Mouse (Mus musculus): ENCODE measurements around the gene Pik3r1. TPM values are rescaled to one million over a fixed set of nuclear protein-coding genes. Genes with fewer than 3 reads are reported as not detected.

Pik3r1 gene
- total and polyA plus RNA-seq, 2 experiments from 2014 or later = 16.3 to 31.6 TPM

- H3K27ac ChIP-seq (ENCODE audit: low read depth) = peak overlapping the region; percentile 56
- WGBS = 80% methylated on average over 12 of the region's 12 CpGs
Observed at GRCm38 (mm10) chr13:101713429-101714088, 54.5 kb downstream of the Pik3r1 start.

GRCm38 (mm10) chr13:101712720-101713428 lies 55.1 kb downstream of the Pik3r1 start:
- no peak for TF ChIP-seq CTCF (IDR thresholded peaks at IDR 0.05; ENCODE audit: low read depth)
- no peak for TF ChIP-seq EP300 (IDR thresholded peaks at IDR 0.05; ENCODE audit: low read depth)
- Histone ChIP-seq H3K27me3 (ENCODE audit: control insufficient read depth, insufficient read depth, low read length) (no peaks in the 10 kb centered on the region), H3K4me1 (ENCODE audit: control insufficient read depth, insufficient read depth) (peaks cover 13% of the 10 kb centered on the region; the same call in 1 of the 2 replicates), H3K4me2 (ENCODE audit: low read depth, low read length) (peak overlapping the region; percentile 10; the same call in 1 of the 2 replicates), H3K36me3 (replicated peaks; ENCODE audit: control insufficient read depth, insufficient read depth, low read length) (peaks cover 14% of the 10 kb centered on the region), H3K4me3 (ENCODE audit: low read depth, low read length) (no peak overlapping the region), H3K9me3 (replicated peaks; ENCODE audit: control insufficient read depth, low read length) (no peaks in the 10 kb centered on the region), H3K9ac (replicated peaks; ENCODE audit: low read depth, low read length) (no peak overlapping the region), H3K27ac (ENCODE audit: low read depth) (peak overlapping the region; percentile 56)
- no peak for DNase-seq (ENCODE audit: low spot score)
- WGBS = 64% methylated on average over 9 of the region's 9 CpGs
- no peak for ATAC-seq (ENCODE audit: insufficient read depth, low read depth)

More at GRCm38 (mm10) chr13:101713429-101714088, 54.5 kb downstream of the Pik3r1 start:
- DNase-seq (ENCODE audit: low spot score) = no peak
- H3K4me3 ChIP-seq (ENCODE audit: low read depth, low read length) = no peak overlapping the region
- H3K9ac ChIP-seq (replicated peaks; ENCODE audit: low read depth, low read length) = no peak overlapping the region
- peaks cover 8% of the 10 kb centered on the region for H3K36me3 ChIP-seq (replicated peaks; ENCODE audit: control insufficient read depth, insufficient read depth, low read length)
- no peak for ATAC-seq (ENCODE audit: insufficient read depth, low read depth)
- peak overlapping the region; percentile 10; the same call in 1 of the 2 replicates for H3K4me2 ChIP-seq (ENCODE audit: low read depth, low read length)
- H3K4me1 ChIP-seq (ENCODE audit: control insufficient read depth, insufficient read depth) = peaks cover 20% of the 10 kb centered on the region; the same call in 1 of the 2 replicates
- no peaks in the 10 kb centered on the region for H3K27me3 ChIP-seq (ENCODE audit: control insufficient read depth, insufficient read depth, low read length)
- TF ChIP-seq CTCF (IDR thresholded peaks at IDR 0.05; ENCODE audit: low read depth) (no peak), EP300 (IDR thresholded peaks at IDR 0.05; ENCODE audit: low read depth) (no peak)
- H3K9me3 ChIP-seq (replicated peaks; ENCODE audit: control insufficient read depth, low read length) = no peaks in the 10 kb centered on the region

GRCm38 (mm10) chr13:101712099-101712498 lies 55.9 kb downstream of the Pik3r1 start:
- H3K27ac ChIP-seq (ENCODE audit: low read depth) = no peak overlapping the region
- H3K36me3 ChIP-seq (replicated peaks; ENCODE audit: control insufficient read depth, insufficient read depth, low read length) = peaks cover 22% of the 10 kb centered on the region
- H3K9me3 ChIP-seq (replicated peaks; ENCODE audit: control insufficient read depth, low read length) = no peaks in the 10 kb centered on the region
- H3K4me3 ChIP-seq (ENCODE audit: low read depth, low read length) = no peak overlapping the region
- no peak overlapping the region for H3K9ac ChIP-seq (replicated peaks; ENCODE audit: low read depth, low read length)
- H3K27me3 ChIP-seq (ENCODE audit: control insufficient read depth, insufficient read depth, low read length) = no peaks in the 10 kb centered on the region
- H3K4me2 ChIP-seq (ENCODE audit: low read depth, low read length) = no peak overlapping the region
- peaks cover 13% of the 10 kb centered on the region; the same call in 1 of the 2 replicates for H3K4me1 ChIP-seq (ENCODE audit: control insufficient read depth, insufficient read depth)
- 69% methylated on average over 9 of the region's 9 CpGs for WGBS
- ATAC-seq (ENCODE audit: insufficient read depth, low read depth) (no peak), DNase-seq (ENCODE audit: low spot score) (no peak)
- TF ChIP-seq CTCF (IDR thresholded peaks at IDR 0.05; ENCODE audit: low read depth) (no peak), EP300 (IDR thresholded peaks at IDR 0.05; ENCODE audit: low read depth) (no peak)

- TF ChIP-seq EP300 (IDR thresholded peaks at IDR 0.05; ENCODE audit: low read depth) (no peak), CTCF (IDR thresholded peaks at IDR 0.05; ENCODE audit: low read depth) (no peak)
- ATAC-seq (ENCODE audit: insufficient read depth, low read depth) = no peak
- WGBS = 54% methylated on average over 2 of the region's 2 CpGs
Observed at GRCm38 (mm10) chr13:101711301-101711700, 56.7 kb downstream of the Pik3r1 start.

GRCm38 (mm10) chr13:101709788-101710187 lies 58.2 kb downstream of the Pik3r1 start:
- no peak for DNase-seq (ENCODE audit: low spot score)
- WGBS = 74% methylated on average over 3 of the region's 3 CpGs
- no peak for ATAC-seq (ENCODE audit: insufficient read depth, low read depth)
- no peaks in the 10 kb centered on the region for H3K9me3 ChIP-seq (replicated peaks; ENCODE audit: control insufficient read depth, low read length)
- no peak overlapping the region for H3K9ac ChIP-seq (replicated peaks; ENCODE audit: low read depth, low read length)
- H3K36me3 ChIP-seq (replicated peaks; ENCODE audit: control insufficient read depth, insufficient read depth, low read length) = peaks cover 43% of the 10 kb centered on the region
- H3K27ac ChIP-seq (ENCODE audit: low read depth) = no peak overlapping the region
- no peaks in the 10 kb centered on the region for H3K27me3 ChIP-seq (ENCODE audit: control insufficient read depth, insufficient read depth, low read length)
- no peak overlapping the region for H3K4me3 ChIP-seq (ENCODE audit: low read depth, low read length)
- 0 out of 2 replicates have a peak, but pooled peaks cover 13% of the 10 kb centered on the region for H3K4me1 ChIP-seq (ENCODE audit: control insufficient read depth, insufficient read depth)
- no peak overlapping the region for H3K4me2 ChIP-seq (ENCODE audit: low read depth, low read length)
- no peak for TF ChIP-seq EP300 (IDR thresholded peaks at IDR 0.05; ENCODE audit: low read depth)

More at GRCm38 (mm10) chr13:101711301-101711700, 56.7 kb downstream of the Pik3r1 start:
- H3K9ac ChIP-seq (replicated peaks; ENCODE audit: low read depth, low read length) = no peak overlapping the region
- no peaks in the 10 kb centered on the region for H3K9me3 ChIP-seq (replicated peaks; ENCODE audit: control insufficient read depth, low read length)
- H3K4me3 ChIP-seq (ENCODE audit: low read depth, low read length) = no peak overlapping the region
- no peaks in the 10 kb centered on the region for H3K27me3 ChIP-seq (ENCODE audit: control insufficient read depth, insufficient read depth, low read length)
- 0 out of 2 replicates have a peak, but pooled peaks cover 13% of the 10 kb centered on the region for H3K4me1 ChIP-seq (ENCODE audit: control insufficient read depth, insufficient read depth)
- no peak for DNase-seq (ENCODE audit: low spot score)
- peaks cover 30% of the 10 kb centered on the region for H3K36me3 ChIP-seq (replicated peaks; ENCODE audit: control insufficient read depth, insufficient read depth, low read length)
- no peak overlapping the region for H3K27ac ChIP-seq (ENCODE audit: low read depth)
- H3K4me2 ChIP-seq (ENCODE audit: low read depth, low read length) = no peak overlapping the region

Measured in heart, postnatal 0 days (tissue).